Mouse (Mus musculus): ENCODE data around the gene Cmss1. TPM values are rescaled to one million over a fixed set of nuclear protein-coding genes. Genes with fewer than 3 reads are reported as not detected.
A peak's percentile ranks its signal among the peaks of the same experiment; 100 is the strongest.

The Cmss1 gene
- total RNA-seq, 2 experiments from 2014 or later: 19.3 to 21.9 TPM

- no peak for DNase-seq
- intact Hi-C loops (cut with DNase I; ENCODE audit: low total_unique reads): no loop called here
Observed at GRCm38 (mm10) chr16:57280221-57281217, 326.1 kb downstream of the Cmss1 start.

GRCm38 (mm10) chr16:57278976-57279626 lies 327.6 kb downstream of the Cmss1 start:
- no peak for DNase-seq
- intact Hi-C loops (cut with DNase I; ENCODE audit: low total_unique reads): no loop called here

GRCm38 (mm10) chr16:57269751-57270150 lies 336.9 kb downstream of the Cmss1 start:
- intact Hi-C loops (cut with DNase I; ENCODE audit: low total_unique reads): no loop called here
- no peak for DNase-seq

GRCm38 (mm10) chr16:57268058-57268841 lies 338.4 kb downstream of the Cmss1 start:
- intact Hi-C loops (cut with DNase I; ENCODE audit: low total_unique reads): no loop called here

GRCm38 (mm10) chr16:57267068-57267467 lies 339.6 kb downstream of the Cmss1 start:
- peak; percentile 28 for DNase-seq
- intact Hi-C loops (cut with DNase I; ENCODE audit: low total_unique reads): no loop called here

More at GRCm38 (mm10) chr16:57268058-57268841, 338.4 kb downstream of the Cmss1 start:
- DNase-seq: peak; percentile 22

- intact Hi-C loops (cut with DNase I; ENCODE audit: low total_unique reads): no loop called here
- no peak for DNase-seq
Observed at GRCm38 (mm10) chr16:57260152-57260551, 346.5 kb downstream of the Cmss1 start.

- intact Hi-C loops (cut with DNase I; ENCODE audit: low total_unique reads): no loop called here
Observed at GRCm38 (mm10) chr16:57259356-57260083, 347.1 kb downstream of the Cmss1 start.

More at GRCm38 (mm10) chr16:57259356-57260083, 347.1 kb downstream of the Cmss1 start:
- no peak for DNase-seq

Other genes starting within 250 kb of the Cmss1 start
- 1 to 10 TPM; 4.8 to 7.8 TPM for gene Col8a1, start 147.9 kb upstream of the Cmss1 start, total RNA-seq (2021)

All from gastrocnemius, postnatal 14 days (tissue).